Mouse (Mus musculus) left cerebral cortex, adult 18-20 months (tissue): ENCODE results near the gene Fam131c. TPM values are rescaled to one million over a fixed set of nuclear protein-coding genes. Genes with fewer than 3 reads are reported as not detected.
A peak's percentile ranks its signal among the peaks of the same experiment; 100 is the strongest.

Experiments used
- DNase-seq, 2 experiments: peaks; one replicate each; pipeline ENCODE4 v3.0.0; 2021 to 2022; ENCODE audit warnings: low spot score in 2 of 2, mixed read lengths in 1 of 2
- long read RNA-seq, 2 experiments: library from polyadenylated mRNA; stranded (forward); transcript quantifications; one replicate each; pipeline ENCODE4 v2.0.0; 2021
- total RNA-seq, 2 experiments: library from RNA; stranded (reverse); gene quantifications; 2 replicates each; pipeline ENCODE4 v1.2.3; 2021

Fam131c gene
- total RNA-seq, result 1 to 10 TPM; 4.2 to 4.3 TPM
- long read RNA-seq, experiment 1, transcript Fam131c-201 (7 exons, 1,433 nt), result major isoform, 8 of 10 reads
- long read RNA-seq, experiment 1, partial matches to known transcripts, result 1 of 10 reads
- long read RNA-seq, experiment 1, other reads (novel, unspliced or antisense), result 1 of 10 reads
- long read RNA-seq, experiment 2, partial matches to known transcripts, result 0 of 4 reads
- long read RNA-seq, experiment 2, other reads (novel, unspliced or antisense), result 0 of 4 reads

DNA sequence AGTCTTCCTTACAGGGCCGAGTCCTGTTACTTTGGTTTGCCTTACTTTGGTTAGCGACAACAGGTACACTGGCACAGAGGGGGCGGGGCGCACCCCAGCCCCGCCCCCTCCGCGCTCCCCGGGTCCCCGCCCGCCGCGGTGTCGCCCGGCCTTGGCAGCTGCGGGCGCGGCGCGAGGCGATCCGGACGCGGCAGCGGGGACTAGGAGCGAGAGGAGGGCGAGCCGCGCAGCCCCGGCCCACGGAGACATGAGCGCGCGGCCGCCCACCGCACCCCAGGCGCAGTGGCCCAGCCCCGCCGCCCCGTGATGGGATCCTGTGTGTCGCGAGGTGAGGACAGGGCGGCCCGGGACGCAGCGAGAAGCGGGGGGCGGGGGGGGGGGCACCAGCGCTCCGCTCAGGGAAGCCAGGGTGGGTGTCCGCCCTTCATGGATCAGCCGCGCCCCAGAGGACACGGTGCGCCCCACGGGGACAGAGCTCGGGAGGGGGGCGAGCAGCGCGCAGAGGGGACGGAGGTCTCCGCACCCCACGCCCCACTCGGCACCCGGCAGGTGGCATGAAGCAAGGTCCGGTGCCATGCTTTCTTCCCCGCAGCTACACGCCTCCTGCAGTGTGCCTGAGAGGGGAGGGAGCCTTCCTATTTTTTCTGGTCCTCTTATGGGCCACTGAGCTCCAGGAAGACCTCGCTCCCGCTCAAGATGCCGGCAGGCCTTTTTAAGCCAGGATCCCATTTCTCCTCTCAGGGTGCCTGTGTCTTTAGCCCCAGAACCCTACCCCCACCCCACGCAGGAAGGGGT is at the start of gene Fam131c:
Gene Fam131c, plus strand, starts transcription at position 224 of the 795 bp plus-strand sequence.
- DNase-seq, result peak in 1 of 2 experiments; percentile 11

DNA sequence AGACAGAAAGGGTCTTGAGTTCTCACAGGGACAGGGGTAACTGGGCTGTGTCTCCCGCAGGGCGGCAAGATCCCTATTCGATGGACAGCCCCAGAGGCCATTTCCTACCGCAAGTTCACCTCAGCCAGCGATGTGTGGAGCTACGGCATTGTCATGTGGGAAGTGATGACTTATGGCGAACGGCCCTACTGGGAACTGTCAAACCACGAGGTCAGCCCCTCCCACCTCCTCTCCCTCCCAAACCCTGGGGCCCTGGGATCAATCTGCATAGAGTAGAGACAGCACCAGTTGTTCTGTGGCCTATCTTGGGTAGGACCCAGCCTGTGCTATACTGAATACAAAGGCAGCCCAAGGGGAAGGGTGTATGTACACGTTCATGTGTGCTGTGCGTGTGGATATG is 45.5 kb upstream of the Fam131c start:
- no peak for DNase-seq

DNA sequence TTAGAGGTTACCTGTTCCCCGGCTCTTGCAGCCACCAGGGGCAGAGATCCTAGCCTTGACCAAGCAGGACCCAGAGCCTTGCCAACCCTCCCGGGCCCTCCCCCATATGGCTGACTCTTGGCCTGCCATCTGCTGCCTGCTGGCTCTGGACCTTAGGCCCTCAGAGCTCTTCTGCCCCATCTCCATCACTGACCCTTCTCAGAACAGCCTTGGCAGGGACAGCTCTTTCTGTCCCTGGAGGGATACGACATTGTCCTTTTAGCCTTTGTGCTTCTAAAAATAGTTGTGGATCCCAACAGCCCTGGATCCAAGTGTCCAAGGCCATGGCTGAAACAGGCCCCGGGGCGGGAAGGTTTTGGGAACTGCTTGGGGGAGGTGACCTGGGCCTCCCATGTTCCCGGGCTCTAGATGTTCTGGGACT is 43.2 kb upstream of the Fam131c start:
- no peak for DNase-seq

DNA sequence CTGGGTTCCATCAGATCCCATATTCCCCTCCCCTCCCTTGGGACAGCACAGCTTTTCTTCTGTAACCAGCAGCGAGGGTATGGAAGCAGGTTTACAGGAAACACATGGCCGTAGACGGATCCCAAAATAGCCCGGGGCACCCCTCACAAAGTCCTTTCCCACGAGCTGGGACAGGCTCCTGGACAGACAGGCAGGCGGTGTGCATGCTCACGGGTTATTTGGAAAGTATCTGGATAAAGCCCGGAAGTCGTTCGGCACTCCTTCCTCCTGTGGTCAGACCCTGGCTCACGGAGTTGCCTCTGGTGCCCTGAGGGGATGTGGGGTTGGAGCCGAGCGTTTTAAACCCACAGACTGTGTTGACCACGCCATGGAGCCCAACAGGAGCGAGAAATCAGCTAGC is 42.4 kb upstream of the Fam131c start:
- DNase-seq, result no peak

DNA sequence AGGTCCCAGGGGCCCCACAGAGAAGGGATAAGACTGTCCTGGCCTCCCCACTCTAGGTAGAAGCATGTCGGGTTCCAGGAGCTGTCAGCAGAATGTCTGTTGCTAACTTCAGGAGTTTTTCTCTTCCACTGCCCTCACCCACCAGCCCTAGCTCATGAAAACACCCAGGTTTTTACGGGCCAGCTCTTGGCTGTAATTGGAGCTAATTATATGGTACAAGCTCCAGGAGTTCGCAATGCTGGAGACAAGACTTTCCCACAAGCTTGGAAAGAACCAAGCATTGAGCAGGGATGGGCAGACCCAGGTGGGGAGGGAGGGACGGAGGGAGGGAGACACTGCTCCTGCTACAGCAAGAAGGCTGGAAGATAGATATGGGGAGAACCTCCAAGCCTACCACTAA is 40.9 kb upstream of the Fam131c start:
- DNase-seq, result no peak

DNA sequence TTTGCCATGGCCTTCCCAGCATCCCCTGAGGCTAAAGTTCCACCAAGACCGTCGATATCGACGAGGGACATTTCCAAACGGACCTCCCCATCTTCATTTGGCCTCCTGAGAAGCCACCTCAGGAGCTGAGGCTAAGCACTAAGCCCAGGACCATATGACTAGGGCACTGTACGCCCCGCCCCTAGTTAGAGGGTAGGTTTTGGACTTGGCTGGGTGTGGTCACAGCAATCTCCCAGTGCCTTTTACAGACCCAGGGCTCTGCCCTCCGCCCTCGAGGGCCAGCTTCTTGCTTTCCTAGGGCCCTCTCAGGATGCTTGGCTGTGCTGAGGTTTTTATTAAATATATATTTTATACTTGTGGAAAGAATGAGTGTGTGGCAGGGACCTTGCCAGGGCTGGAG is 39.3 kb upstream of the Fam131c start:
- no peak for DNase-seq

DNA sequence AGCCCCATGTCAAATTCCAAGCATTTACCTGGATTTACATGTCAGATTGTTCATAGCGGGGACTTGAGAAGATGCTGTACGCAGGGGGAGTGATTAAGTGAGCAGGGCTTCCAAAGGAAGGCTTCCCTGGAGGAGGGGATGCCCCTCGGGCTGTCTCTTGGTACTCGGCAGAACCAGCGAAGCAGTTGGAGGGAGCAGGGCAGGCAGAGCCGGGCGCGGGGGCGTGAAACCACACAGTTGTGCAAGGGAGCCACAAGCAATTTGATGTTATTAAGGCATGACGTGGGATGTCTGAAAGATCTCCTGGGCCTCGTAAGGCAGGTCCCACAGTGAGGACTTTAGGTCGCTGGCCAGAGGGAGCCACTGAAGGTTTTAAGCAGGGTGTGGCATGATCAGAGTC is 38.1 kb upstream of the Fam131c start:
- DNase-seq, result no peak

DNA sequence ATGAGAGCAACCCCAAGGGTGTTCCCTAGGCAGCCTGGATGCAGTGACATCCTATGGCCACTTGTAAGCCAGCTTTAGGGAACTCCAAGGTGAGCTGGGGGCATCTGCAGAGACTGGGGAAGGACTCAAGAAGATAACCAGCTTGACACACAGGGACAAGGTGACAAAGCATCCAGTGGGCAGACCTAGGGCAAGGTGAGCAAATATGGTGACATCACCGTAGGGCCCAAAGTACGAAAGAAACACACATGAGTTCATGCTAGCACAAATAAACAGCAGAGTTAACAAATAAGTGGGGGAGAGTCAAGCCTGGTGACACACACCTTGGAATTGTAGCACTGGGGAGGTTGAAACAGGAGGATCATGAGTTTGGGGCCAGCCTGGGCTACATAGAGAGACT is 36.6 kb upstream of the Fam131c start:
- DNase-seq, result no peak

DNA sequence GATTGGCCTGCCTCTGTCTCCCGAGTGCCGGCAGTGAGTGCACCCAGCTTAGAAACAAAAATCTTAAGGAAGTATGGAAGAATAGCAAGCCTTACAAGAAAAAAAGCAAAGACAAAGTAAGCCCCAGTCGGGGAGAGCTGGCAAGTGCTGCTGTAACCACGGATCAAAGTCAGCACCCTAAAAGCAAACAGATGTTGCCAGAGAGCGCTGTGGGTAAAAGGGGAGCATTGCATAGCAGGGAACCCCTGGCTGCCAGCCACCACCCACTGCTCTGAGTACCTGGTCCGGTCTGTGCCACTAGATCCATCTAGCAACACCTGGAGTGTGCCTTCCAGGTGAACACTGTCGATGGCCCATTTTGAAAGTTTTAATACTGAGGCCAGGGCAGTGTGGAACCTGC is 35.8 kb upstream of the Fam131c start:
- no peak for DNase-seq

DNA sequence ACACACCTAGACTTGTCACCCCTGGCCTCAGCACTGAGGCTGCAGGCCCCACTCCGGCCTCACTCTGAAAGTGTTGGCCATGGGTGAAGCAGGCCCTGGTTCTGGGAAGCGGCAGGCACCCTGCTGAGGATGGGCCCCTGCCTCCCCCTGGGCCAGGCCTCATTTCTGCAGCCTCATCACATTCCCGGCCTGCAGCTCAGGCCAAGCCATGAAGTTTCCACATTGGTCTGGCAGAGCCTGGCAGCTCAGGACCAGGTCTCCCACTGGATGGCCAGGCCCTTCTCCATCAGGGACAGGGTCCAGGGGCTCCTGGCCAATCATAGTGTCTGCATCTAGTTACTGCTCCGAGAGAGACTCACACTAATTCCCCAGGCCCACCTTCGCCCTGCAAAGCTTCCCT is 33.3 kb upstream of the Fam131c start:
- DNase-seq, result no peak

DNA sequence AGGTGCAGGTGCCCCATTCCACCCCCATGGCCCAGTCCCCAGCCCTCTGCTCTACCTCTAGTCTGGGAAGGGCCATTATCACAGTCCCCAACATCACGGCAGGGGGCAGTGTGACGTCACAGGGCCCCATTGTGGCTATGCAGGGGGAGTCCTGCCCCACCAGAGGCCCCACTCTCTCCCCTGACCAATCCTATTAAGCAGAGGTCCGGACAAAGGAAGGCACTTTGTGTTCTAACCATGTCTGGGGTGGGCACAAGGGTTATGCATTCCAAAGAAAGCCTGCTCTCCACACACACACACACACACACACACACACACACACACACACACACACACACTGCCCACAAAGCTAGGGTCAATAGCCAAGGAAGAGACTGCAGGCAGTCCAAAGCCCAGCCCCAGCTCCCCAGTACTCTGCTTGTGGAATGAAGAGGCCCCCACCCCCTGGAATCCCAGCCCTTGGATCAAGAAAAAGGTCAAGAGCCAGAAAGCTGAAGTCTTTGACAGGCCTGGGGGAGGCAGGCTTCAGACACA is 32.7 kb upstream of the Fam131c start:
- no peak for DNase-seq

DNA sequence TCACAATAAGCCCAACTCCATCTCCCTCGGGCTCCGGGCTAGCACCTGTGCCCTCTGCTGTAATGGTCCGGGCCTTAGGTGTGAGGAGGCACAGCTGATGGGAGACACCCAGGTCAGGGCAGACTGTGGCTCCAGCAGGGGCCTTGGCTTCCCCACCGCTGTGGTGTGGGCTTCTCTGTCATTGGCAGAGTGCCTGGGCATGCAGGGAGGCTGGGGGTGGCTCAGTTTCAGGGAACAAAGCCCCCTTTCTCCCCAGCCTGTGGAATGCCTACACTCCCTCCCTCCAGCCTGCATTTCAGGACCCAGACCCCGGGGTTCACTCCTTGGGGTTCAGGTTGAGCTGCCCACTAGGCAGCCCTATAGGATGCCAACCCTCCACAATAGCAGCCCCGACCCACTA is 31.8 kb upstream of the Fam131c start:
- DNase-seq, result no peak

DNA sequence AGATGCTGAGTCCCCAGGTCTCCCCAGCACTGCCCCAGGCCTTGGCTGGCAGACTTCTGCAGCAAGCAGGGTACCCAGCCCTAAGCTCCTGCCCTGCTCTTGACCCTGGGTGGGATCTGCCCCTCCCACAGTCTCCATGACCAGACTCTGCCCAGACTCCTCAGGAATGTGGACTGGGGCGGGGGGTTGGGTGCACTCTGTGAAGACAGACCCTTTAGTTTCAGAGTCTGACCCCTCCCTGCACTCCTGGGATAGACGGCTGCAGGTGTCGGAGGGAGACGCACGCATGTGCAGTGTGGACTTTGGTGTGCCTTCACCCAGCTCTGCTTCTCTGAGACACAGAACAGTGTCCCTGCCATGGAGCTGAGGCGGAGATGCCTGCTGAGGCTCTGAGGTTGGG is 30.0 kb upstream of the Fam131c start:
- no peak for DNase-seq

DNA sequence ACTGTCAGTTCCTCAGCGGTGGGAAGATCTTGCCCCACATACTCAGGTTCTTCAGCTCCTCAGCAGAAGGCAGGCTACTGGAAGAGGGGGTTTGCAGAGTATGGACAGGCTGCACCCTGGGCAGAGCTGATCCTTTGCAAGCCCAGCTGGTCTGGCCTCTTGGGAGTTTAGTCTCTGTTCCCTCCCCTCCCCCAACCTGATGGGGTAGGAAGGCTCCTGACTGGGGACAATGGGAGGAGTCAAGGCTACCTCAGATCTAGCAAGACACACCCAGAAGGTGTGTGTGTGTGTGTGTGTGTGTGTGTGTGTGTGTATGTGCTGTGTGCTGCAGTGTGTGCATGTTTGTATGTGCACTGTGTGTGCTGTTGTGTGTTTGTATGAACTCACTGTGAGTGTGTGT is 29.2 kb upstream of the Fam131c start:
- DNase-seq, result no peak

DNA sequence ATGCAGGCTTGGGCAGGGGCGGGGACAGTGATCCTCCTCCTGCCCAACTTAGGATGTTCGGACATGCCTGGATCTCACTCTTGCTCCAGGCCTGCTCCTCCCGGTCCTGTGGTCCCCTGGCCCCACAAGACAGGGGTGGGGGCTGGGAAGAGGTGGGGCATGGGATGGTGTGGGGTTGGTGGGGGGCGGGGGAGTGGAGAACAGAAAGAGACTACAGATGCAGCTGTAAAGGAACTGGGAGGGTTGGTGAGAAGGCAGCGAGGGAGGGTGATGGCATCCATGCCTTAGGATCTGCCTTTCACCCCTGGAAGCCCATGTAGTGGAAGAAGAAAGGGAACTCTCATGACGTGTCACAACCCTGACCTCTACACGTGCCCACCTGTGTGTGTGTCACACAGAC is 26.5 kb upstream of the Fam131c start:
- no peak for DNase-seq

DNA sequence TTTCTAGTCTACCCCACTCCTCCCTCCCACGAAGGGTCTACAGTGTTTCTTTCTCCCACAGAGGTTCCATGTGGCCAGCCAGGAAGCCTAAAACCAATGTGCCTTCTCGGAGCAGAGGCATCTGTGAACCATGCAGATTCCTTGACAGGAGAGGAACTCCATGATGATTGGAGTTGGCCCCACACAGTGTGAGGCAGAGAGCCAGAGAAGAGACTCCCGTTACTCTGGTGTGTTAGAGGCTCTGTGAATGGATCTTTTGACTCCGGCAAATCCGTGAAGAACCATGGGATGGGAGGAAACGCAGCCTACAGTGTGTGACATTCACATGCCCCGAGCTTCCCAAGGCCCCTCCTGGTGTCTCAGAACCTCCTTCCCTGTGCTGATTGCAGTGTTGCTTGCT is 24.5 kb upstream of the Fam131c start:
- DNase-seq, result no peak

DNA sequence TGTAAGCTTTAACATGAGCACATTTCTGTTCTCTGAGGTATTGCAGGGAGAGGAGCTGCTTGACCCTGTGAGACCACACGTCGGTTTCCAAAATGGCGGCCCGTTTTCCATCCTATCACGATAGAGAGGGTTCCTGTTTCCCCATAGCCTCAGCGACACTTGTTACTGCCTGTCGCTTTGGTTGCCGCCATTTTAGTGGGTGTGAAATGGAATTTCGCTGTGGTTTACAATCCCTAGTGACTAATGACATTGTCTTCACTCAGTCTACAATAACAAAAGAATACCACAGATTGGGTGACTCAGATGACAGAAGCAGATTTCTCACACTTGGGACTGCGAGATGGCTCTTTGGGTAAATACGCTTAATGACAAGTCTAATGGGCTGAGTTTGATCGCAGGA is 22.8 kb upstream of the Fam131c start:
- DNase-seq, result no peak

DNA sequence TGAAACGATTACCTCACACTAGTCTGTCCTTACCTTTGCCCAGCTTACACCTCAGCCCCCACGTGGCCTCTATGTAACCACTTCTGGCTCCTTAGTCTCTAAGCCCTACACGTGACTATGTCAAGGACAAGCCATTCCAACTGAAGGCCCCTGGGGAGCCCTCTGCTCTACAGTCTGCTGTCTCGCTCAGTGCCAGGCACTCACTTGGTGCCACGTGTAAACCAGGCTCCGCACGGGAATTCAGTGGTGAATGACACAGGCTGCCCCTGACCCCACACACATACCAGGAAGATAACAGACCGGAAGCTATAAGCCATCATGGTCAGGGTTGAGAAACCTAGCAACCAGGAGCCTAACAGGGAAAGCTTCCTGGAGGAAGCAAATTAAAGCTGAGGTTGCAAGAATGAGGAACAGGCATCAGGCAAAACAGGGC is 20.6 kb upstream of the Fam131c start:
- DNase-seq, result no peak

DNA sequence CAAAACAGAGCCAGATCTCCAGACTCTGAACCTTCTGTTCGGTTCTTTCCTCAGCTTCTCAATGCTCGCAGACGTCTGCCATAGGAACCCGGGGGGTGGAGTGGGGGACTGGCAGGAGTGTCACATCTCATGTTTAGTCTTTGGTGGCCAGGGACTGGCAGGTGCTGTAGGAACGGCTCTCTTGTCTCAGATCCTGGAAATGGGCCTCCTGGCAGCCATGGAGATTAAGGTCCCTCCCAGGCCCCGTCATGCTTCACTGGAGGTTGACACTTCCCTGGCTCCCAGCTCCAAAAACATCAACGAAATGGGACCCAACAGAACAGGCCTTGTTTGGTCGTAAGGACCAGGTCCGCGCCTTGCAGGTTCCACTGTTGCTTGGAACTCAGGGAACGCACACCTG is 19.4 kb upstream of the Fam131c start:
- no peak for DNase-seq

DNA sequence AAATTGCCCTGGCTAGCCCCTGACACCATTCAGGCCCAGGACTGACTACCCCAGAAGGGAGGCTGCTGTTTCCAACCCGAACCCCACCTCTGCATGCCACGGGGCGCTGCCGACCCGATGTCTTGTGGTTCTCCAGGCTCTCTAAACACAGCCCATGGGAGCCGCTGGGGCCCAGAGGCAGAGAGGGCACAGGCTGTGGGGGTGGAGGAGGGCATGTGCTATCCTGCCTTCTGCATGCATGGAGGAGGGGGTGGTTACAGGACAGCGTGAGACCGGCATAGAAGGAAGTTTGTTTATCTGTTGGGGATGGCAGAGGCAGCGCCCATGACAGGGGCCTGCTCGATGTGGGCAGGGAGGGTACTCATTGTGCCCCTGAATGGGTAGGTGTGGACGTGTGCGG is 18.0 kb upstream of the Fam131c start:
- DNase-seq, result no peak

DNA sequence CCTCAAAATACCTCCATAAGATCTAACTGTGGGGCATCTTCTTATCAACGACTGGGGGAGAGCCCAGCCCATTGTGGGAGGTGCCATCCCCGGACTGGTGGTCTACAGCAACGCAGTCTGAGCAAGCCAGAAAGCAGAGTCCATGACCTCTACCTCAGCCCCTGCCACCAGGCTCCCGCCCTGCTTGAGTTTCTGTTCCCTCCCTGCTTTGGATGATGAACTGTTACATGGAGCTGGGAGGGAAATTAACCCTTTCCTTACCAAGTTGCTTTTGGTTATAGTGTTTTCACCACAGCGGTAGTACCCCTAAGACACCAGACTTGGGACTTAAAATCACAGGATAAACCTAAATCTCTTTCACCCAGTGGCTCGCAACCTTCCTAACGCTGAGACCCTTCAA is 16.0 kb upstream of the Fam131c start:
- DNase-seq, result no peak

DNA sequence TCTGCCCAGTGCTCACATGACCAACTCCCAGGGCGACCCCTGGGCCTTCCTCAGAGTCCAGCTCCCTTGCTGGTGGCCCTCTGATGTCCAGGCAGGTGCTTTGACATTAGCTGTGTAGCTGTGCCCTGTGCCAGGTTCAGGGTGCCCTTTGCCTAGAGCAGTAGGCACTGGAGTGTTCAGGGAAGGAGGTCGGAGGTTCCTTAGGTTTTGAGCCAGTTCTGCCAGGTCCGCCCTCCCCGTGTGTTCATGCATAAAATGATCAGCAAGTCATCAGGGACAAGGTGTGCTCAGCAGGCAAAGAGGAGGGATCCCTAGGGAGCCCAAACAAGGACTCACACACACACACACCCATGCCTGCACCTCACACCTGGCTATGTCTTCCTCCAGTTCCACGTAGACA is 15.0 kb upstream of the Fam131c start:
- no peak for DNase-seq

DNA sequence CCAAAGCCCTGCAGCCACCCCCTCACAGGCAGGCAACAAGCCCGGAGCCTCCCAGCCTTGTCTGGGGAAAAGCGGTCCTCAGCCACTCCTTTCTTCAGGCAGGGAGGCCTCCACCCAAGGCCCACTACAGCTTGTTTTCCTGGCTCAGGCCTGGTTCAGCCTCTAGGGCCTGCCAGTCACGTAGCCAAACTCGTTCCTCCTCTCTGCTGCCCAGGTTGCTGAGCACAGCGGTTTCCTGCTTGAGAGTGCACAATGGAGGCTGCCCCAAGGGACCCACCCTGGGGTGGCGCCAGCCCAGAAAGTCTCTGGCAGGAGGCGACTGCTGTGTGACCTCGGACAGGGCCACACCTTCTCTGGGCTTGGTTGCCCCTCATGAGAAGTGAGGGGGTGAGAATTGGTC is 14.2 kb upstream of the Fam131c start:
- DNase-seq, result no peak
